Mouse (Mus musculus) erythroblast, embryonic 14.5 days (primary cell): Measurements from ENCODE around the gene Ghdc.

Experiments
- GATA1 ChIP-seq: IDR thresholded peaks from 2 replicates; pipeline ENCODE4 v1.6.1; 2012; ENCODE audit warnings: low read length, inconsistent platforms, mixed read lengths
- TAL1 ChIP-seq: IDR thresholded peaks from 3 replicates; pipeline ENCODE4 v1.6.1; 2012; ENCODE audit warnings: low read length, inconsistent platforms, mixed read lengths

- no peak for TF ChIP-seq GATA1
- no peak for TF ChIP-seq TAL1
Measured at GRCm38 (mm10) chr11:100718462-100718861, 52.3 kb downstream of the Ghdc start.
